Mouse (Mus musculus) bone marrow macrophage, adult 2 months (primary cell): ENCODE measurements around the gene Gabrb3. TPM values are rescaled to one million over a fixed set of nuclear protein-coding genes. Genes with fewer than 3 reads are reported as not detected.

Experiments used
- H3K27ac ChIP-seq: 2 replicates; pipeline ENCODE4 v1.5.1; 2012; ENCODE audit warnings: low read depth, low read length; ENCODE audit not compliant: insufficient read depth
- H3K4me1 ChIP-seq: 2 replicates; pipeline ENCODE4 v1.6.1; 2012; ENCODE audit warnings: low read length; ENCODE audit not compliant: control insufficient read depth, insufficient read depth
- H3K4me3 ChIP-seq: 2 replicates; pipeline ENCODE4 v1.5.1; 2012; ENCODE audit warnings: mild to moderate bottlenecking, low read length, moderate library complexity; ENCODE audit not compliant: insufficient read depth
- CTCF ChIP-seq: IDR thresholded peaks from 2 replicates; pipeline ENCODE4 v1.5.1; 2012; ENCODE audit warnings: low read depth, mild to moderate bottlenecking, low read length, moderate library complexity
- POLR2A ChIP-seq: IDR thresholded peaks from 2 replicates; pipeline ENCODE4 v1.6.1; 2012; ENCODE audit warnings: mild to moderate bottlenecking, low read depth, low read length, borderline replicate concordance
- polyA plus RNA-seq: library from polyadenylated mRNA; stranded (reverse); fragments of >200 nt; gene quantifications from 2 replicates; pipeline ENCODE4 v1.2.4, GENCODE M21; 2012; ENCODE audit not compliant: missing spikeins, insufficient read depth, insufficient read length

Gene Gabrb3
- polyA plus RNA-seq, 1 experiment = not detected

GRCm38 (mm10) chr7:57591578-57592431 is 172.3 kb downstream of the Gabrb3 start:
- TF ChIP-seq CTCF = no peak
- TF ChIP-seq POLR2A = no peak
- H3K4me1 ChIP-seq = no peaks in the 10 kb centered on the region
- no peak overlapping the region for H3K4me3 ChIP-seq
- H3K27ac ChIP-seq = no peak overlapping the region

- H3K4me1 ChIP-seq = no peaks in the 10 kb centered on the region
- no peak overlapping the region for H3K27ac ChIP-seq
- no peak for TF ChIP-seq POLR2A
- TF ChIP-seq CTCF = no peak
- H3K4me3 ChIP-seq = no peak overlapping the region
These were observed 177.8 kb downstream of the Gabrb3 start for GRCm38 (mm10) chr7:57597341-57597740.

DNA sequence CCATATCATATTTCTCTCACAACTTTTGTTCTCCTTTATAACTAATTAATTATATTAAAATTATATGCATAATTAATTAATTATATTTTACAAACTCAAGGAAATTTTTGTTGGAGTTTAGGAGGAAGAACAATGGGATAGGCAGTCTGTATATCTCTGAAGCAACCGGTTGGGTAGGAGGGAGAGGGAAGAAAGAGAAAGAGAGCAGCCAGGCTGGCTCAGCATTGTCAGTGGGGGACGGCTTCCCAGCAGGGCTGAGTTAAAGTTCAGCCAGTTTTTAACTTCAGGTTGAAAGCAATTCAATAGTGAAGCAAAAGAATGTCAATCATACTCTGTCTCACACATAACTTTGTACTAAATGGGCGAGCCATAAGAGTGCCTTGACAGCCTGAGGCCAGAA is 199.2 kb downstream of the Gabrb3 start:
- TF ChIP-seq CTCF = no peak
- Histone ChIP-seq H3K27ac (no peak overlapping the region), H3K4me3 (no peak overlapping the region), H3K4me1 (no peaks in the 10 kb centered on the region)

DNA sequence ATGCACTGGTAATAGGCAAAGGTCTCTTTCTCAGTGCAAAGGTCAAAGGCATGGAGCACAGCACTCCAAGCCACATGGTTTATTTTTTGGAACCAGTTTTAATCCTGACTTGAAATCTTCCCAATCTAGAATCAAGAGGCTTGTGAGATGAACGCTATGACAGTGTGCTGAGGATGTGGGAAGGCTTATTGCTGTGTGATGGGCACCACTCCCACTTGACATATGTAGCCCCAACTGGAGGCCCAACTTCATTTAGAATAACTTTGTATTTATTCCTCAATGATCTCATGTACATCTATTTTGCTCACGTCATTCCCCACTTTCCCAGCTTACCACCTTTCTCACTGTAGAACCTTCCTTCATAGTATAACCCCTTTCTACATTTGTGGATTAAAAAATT is 200.5 kb downstream of the Gabrb3 start:
- H3K27ac ChIP-seq = no peak overlapping the region

DNA sequence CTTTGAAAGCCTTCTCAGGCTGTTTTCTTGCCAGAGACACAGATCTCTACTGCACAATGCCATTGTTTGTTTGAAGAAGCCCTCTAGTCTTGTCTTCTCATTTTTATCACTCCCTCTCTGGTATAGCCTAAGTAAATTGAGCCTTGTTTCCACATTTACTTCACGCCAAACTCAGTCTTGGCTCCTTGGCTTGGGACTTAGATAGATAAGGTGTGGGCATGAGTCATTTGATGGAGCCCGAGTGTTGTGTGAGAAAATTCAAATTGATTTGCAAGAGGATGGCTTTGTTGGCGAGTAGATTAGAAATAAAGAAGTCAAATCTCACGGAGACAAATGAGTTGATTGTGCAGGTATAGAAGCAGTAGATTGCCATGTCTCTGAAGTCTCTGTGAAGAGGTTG is 204.2 kb downstream of the Gabrb3 start:
- no peaks in the 10 kb centered on the region for H3K4me1 ChIP-seq
- TF ChIP-seq CTCF = no peak

More for the DNA sequence above, 200.5 kb downstream of the Gabrb3 start:
- H3K4me3 ChIP-seq = no peak overlapping the region
- no peaks in the 10 kb centered on the region for H3K4me1 ChIP-seq
- TF ChIP-seq CTCF = no peak
- no peak for TF ChIP-seq POLR2A

GRCm38 (mm10) chr7:57635026-57635425 is 215.5 kb downstream of the Gabrb3 start:
- Histone ChIP-seq H3K4me3 (no peak overlapping the region), H3K4me1 (no peaks in the 10 kb centered on the region), H3K27ac (no peak overlapping the region)
- no peak for TF ChIP-seq POLR2A

More for the DNA sequence above, 204.2 kb downstream of the Gabrb3 start:
- H3K4me3 ChIP-seq = no peak overlapping the region
- H3K27ac ChIP-seq = no peak overlapping the region

DNA sequence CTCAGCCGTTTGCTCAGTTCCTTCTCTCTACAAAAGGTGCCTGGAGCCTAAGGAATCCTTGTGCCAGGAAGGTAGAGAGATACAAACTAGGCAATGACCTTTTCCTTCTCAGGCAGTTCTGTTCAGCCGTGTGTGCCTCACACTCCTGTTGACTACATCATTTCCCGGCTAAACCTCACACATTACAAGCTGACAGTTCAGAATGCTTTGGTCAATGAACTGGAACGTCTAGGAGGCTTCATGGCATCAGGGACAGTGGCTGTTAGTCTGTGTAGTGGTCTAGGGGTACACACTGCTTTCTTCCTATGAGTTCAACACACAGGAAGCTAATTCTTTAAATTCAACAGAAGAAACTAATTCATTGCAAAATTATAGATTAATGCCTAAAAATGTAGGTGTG is 216.2 kb downstream of the Gabrb3 start:
- Histone ChIP-seq H3K4me3 (no peak overlapping the region), H3K27ac (no peak overlapping the region), H3K4me1 (no peaks in the 10 kb centered on the region)
- no peak for TF ChIP-seq CTCF
- no peak for TF ChIP-seq POLR2A

DNA sequence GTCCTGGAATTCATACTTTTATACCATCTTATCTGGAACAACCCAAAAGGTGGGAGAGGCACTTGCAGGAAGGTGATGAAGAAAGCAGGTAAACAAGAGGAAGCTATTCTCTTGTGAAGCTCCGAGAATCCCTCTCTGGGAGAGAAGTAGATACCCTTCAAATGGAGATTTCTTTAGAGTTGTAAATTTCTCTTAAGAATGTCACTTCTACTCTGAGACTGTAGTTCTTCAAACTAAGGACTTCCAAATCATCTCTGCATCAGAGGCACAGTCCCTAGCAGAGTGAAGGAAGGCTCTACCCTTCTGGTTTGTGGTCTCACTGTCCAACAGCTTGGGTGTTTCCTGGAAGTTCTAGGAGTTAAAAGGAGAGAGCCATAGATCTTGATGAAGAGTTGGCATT is 221.3 kb downstream of the Gabrb3 start:
- Histone ChIP-seq H3K4me3 (no peak overlapping the region), H3K27ac (no peak overlapping the region), H3K4me1 (no peaks in the 10 kb centered on the region)
- TF ChIP-seq POLR2A (no peak), CTCF (no peak)

- H3K4me1 ChIP-seq = no peaks in the 10 kb centered on the region
- H3K4me3 ChIP-seq = no peak overlapping the region
- no peak for TF ChIP-seq CTCF
- no peak for TF ChIP-seq POLR2A
- no peak overlapping the region for H3K27ac ChIP-seq
These were observed 227.9 kb downstream of the Gabrb3 start for GRCm38 (mm10) chr7:57647345-57647744.

DNA sequence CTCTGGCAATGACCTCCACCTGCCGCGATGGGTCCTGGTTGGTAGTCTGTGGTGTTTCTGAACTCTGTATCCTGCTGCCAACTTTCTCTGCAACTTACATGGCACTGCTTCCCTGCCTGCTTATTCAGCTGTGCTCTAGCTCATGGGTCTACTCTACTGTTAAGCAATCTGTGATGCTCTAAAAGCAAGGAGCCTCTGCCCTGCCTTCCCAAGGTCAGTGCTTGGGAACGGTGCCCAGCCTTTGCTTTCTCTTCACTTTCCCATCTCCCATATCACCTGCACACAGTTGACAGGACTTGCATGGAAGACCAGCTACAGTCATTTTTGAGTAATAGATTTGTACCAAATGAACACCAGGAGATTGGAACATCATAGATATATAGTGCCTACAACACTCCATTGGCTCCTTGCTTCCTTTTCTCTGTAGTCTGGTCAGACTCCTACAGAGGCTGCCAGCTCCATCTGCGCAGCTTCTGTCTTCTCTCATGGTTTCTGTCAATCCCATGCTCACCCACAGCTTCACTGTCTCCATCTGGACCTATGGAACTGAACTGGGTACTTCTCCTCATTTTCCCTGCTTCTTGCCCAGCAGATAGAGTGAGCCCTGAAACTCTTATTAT is 228.8 kb downstream of the Gabrb3 start:
- Histone ChIP-seq H3K27ac (no peak overlapping the region), H3K4me1 (no peaks in the 10 kb centered on the region), H3K4me3 (no peak overlapping the region)
- TF ChIP-seq POLR2A (no peak), CTCF (no peak)
